Mouse (Mus musculus): ENCODE data around the gene Noc2l. TPM values are rescaled to one million over a fixed set of nuclear protein-coding genes. Genes with fewer than 3 reads are reported as not detected.

The Noc2l gene
- polyA plus RNA-seq, 1 experiment from 2014 or later = 102 TPM

- 0 out of 2 replicates have a peak, but pooled peaks have one; percentile 29 for ATAC-seq (replicated peaks; ENCODE audit: low FRiP score, low TSS enrichment, low read depth)
- no peaks in the 10 kb centered on the region for H3K27me3 ChIP-seq (replicated peaks; ENCODE audit: control insufficient read depth, insufficient read depth, low read length)
- peak overlapping the region; percentile 28 for H3K4me2 ChIP-seq (ENCODE audit: low read length)
- peaks cover 37% of the 10 kb centered on the region for H3K36me3 ChIP-seq (ENCODE audit: control insufficient read depth, insufficient read depth, low read length)
- no peaks in the 10 kb centered on the region for H3K9me3 ChIP-seq (ENCODE audit: control insufficient read depth, low read length)
- WGBS = 34% methylated on average over 18 of the region's 18 CpGs
- no peak for DNase-seq (ENCODE audit: low spot score)
- no peak overlapping the region for H3K4me3 ChIP-seq (ENCODE audit: low read depth, low read length)
- H3K27ac ChIP-seq (ENCODE audit: low read depth) = no peak overlapping the region
- H3K4me1 ChIP-seq (replicated peaks; ENCODE audit: control insufficient read depth, insufficient read depth, low read length) = peaks cover 8% of the 10 kb centered on the region; the same call in 1 of the 2 replicates
- H3K9ac ChIP-seq (ENCODE audit: low read length) = no peak overlapping the region
Observed at GRCm38 (mm10) chr4:156227752-156228392, 7.9 kb upstream of the Noc2l start.

- Histone ChIP-seq H3K4me2 (ENCODE audit: low read length) (peak overlapping the region; percentile 28), H3K4me1 (replicated peaks; ENCODE audit: control insufficient read depth, insufficient read depth, low read length) (peaks cover 10% of the 10 kb centered on the region; the same call in 1 of the 2 replicates), H3K4me3 (ENCODE audit: low read depth, low read length) (no peak overlapping the region), H3K9ac (ENCODE audit: low read length) (no peak overlapping the region), H3K36me3 (ENCODE audit: control insufficient read depth, insufficient read depth, low read length) (peaks cover 41% of the 10 kb centered on the region), H3K27me3 (replicated peaks; ENCODE audit: control insufficient read depth, insufficient read depth, low read length) (no peaks in the 10 kb centered on the region), H3K27ac (ENCODE audit: low read depth) (no peak overlapping the region), H3K9me3 (ENCODE audit: control insufficient read depth, low read length) (no peaks in the 10 kb centered on the region)
- DNase-seq (ENCODE audit: low spot score) (no peak), ATAC-seq (replicated peaks; ENCODE audit: low FRiP score, low TSS enrichment, low read depth) (peak; percentile 61)
- 20% methylated on average over 12 of the region's 12 CpGs for WGBS
Observed at GRCm38 (mm10) chr4:156228393-156229024, 7.3 kb upstream of the Noc2l start.

- peaks cover 61% of the 10 kb centered on the region for H3K36me3 ChIP-seq (ENCODE audit: control insufficient read depth, insufficient read depth, low read length)
- H3K27me3 ChIP-seq (replicated peaks; ENCODE audit: control insufficient read depth, insufficient read depth, low read length) = no peaks in the 10 kb centered on the region
- WGBS = 4% methylated on average over 17 of the region's 17 CpGs
- no peak for ATAC-seq (replicated peaks; ENCODE audit: low FRiP score, low TSS enrichment, low read depth)
- 0 out of 2 replicates have a peak, but pooled peaks cover 3% of the 10 kb centered on the region for H3K4me1 ChIP-seq (replicated peaks; ENCODE audit: control insufficient read depth, insufficient read depth, low read length)
- peak; percentile 73 for DNase-seq (ENCODE audit: low spot score)
- H3K9me3 ChIP-seq (ENCODE audit: control insufficient read depth, low read length) = no peaks in the 10 kb centered on the region
- H3K4me3 ChIP-seq (ENCODE audit: low read depth, low read length) = peak overlapping the region; percentile 91
- H3K27ac ChIP-seq (ENCODE audit: low read depth) = no peak overlapping the region
- peak overlapping the region; percentile 44 for H3K9ac ChIP-seq (ENCODE audit: low read length)
- peak overlapping the region; percentile 60 for H3K4me2 ChIP-seq (ENCODE audit: low read length)
Observed at GRCm38 (mm10) chr4:156234021-156234501, 1.7 kb upstream of the Noc2l start.

GRCm38 (mm10) chr4:156234701-156235213 lies 1.1 kb upstream of the Noc2l start, which contains the start of gene Plekhn1:
Plekhn1 (minus strand) TSS chr4:156234857.
- Histone ChIP-seq H3K4me1 (replicated peaks; ENCODE audit: control insufficient read depth, insufficient read depth, low read length) (0 out of 2 replicates have a peak, but pooled peaks cover 3% of the 10 kb centered on the region), H3K4me3 (ENCODE audit: low read depth, low read length) (peak within 1 kb of the TSS; percentile 91), H3K9ac (ENCODE audit: low read length) (peak within 1 kb of the TSS; percentile 77), H3K9me3 (ENCODE audit: control insufficient read depth, low read length) (no peaks in the 10 kb centered on the region), H3K27ac (ENCODE audit: low read depth) (peak within 1 kb of the TSS; percentile 95), H3K4me2 (ENCODE audit: low read length) (peak within 1 kb of the TSS; percentile 60), H3K27me3 (replicated peaks; ENCODE audit: control insufficient read depth, insufficient read depth, low read length) (no peaks in the 10 kb centered on the region), H3K36me3 (ENCODE audit: control insufficient read depth, insufficient read depth, low read length) (peaks cover 61% of the 10 kb centered on the region)
- ATAC-seq (replicated peaks; ENCODE audit: low FRiP score, low TSS enrichment, low read depth) (peak; percentile 28), DNase-seq (ENCODE audit: low spot score) (peak; percentile 86)
- under 1% methylated on average over 41 of the region's 48 CpGs for WGBS

GRCm38 (mm10) chr4:156235360-156235770 lies 445 bp upstream of the Noc2l start:
- Histone ChIP-seq H3K9ac (ENCODE audit: low read length) (peak overlapping the region; percentile 77), H3K4me1 (replicated peaks; ENCODE audit: control insufficient read depth, insufficient read depth, low read length) (0 out of 2 replicates have a peak, but pooled peaks cover 3% of the 10 kb centered on the region), H3K4me2 (ENCODE audit: low read length) (peak overlapping the region; percentile 60), H3K4me3 (ENCODE audit: low read depth, low read length) (peak overlapping the region; percentile 91), H3K27me3 (replicated peaks; ENCODE audit: control insufficient read depth, insufficient read depth, low read length) (no peaks in the 10 kb centered on the region), H3K9me3 (ENCODE audit: control insufficient read depth, low read length) (no peaks in the 10 kb centered on the region), H3K36me3 (ENCODE audit: control insufficient read depth, insufficient read depth, low read length) (peaks cover 61% of the 10 kb centered on the region), H3K27ac (ENCODE audit: low read depth) (peak overlapping the region; percentile 95)
- under 1% methylated on average over 15 of the region's 15 CpGs for WGBS
- peak; percentile 16; the same call in 1 of the 2 replicates for ATAC-seq (replicated peaks; ENCODE audit: low FRiP score, low TSS enrichment, low read depth)
- no peak for DNase-seq (ENCODE audit: low spot score)

- Histone ChIP-seq H3K4me2 (ENCODE audit: low read length) (peak overlapping the region; percentile 60), H3K27me3 (replicated peaks; ENCODE audit: control insufficient read depth, insufficient read depth, low read length) (no peaks in the 10 kb centered on the region), H3K4me1 (replicated peaks; ENCODE audit: control insufficient read depth, insufficient read depth, low read length) (0 out of 2 replicates have a peak, but pooled peaks cover 3% of the 10 kb centered on the region), H3K9me3 (ENCODE audit: control insufficient read depth, low read length) (no peaks in the 10 kb centered on the region), H3K27ac (ENCODE audit: low read depth) (peak overlapping the region; percentile 95; the same call in 1 of the 2 replicates), H3K4me3 (ENCODE audit: low read depth, low read length) (peak overlapping the region; percentile 91), H3K9ac (ENCODE audit: low read length) (peak overlapping the region; percentile 77), H3K36me3 (ENCODE audit: control insufficient read depth, insufficient read depth, low read length) (peaks cover 64% of the 10 kb centered on the region)
- WGBS = 26% methylated on average over 55 of the region's 60 CpGs
- peak; percentile 73 for DNase-seq (ENCODE audit: low spot score)
- ATAC-seq (replicated peaks; ENCODE audit: low FRiP score, low TSS enrichment, low read depth) = no peak
Observed at GRCm38 (mm10) chr4:156236651-156237447, 1.0 kb downstream of the Noc2l start.

GRCm38 (mm10) chr4:156249567-156249966 lies 13.8 kb downstream of the Noc2l start:
- Histone ChIP-seq H3K9me3 (ENCODE audit: control insufficient read depth, low read length) (no peaks in the 10 kb centered on the region), H3K27me3 (replicated peaks; ENCODE audit: control insufficient read depth, insufficient read depth, low read length) (peaks cover 22% of the 10 kb centered on the region), H3K9ac (ENCODE audit: low read length) (no peak overlapping the region), H3K36me3 (ENCODE audit: control insufficient read depth, insufficient read depth, low read length) (peaks cover 50% of the 10 kb centered on the region), H3K4me3 (ENCODE audit: low read depth, low read length) (no peak overlapping the region), H3K4me2 (ENCODE audit: low read length) (no peak overlapping the region), H3K4me1 (replicated peaks; ENCODE audit: control insufficient read depth, insufficient read depth, low read length) (0 out of 2 replicates have a peak, but pooled peaks cover 2% of the 10 kb centered on the region), H3K27ac (ENCODE audit: low read depth) (no peak overlapping the region)
- 0 out of 2 replicates have a peak, but pooled peaks have one; percentile 3 for ATAC-seq (replicated peaks; ENCODE audit: low FRiP score, low TSS enrichment, low read depth)
- no peak for DNase-seq (ENCODE audit: low spot score)
- 52% methylated on average over 11 of the region's 11 CpGs for WGBS

GRCm38 (mm10) chr4:156251081-156251480 lies 15.3 kb downstream of the Noc2l start:
- Histone ChIP-seq H3K4me2 (ENCODE audit: low read length) (no peak overlapping the region), H3K27ac (ENCODE audit: low read depth) (no peak overlapping the region), H3K9me3 (ENCODE audit: control insufficient read depth, low read length) (no peaks in the 10 kb centered on the region), H3K9ac (ENCODE audit: low read length) (no peak overlapping the region), H3K27me3 (replicated peaks; ENCODE audit: control insufficient read depth, insufficient read depth, low read length) (peaks cover 34% of the 10 kb centered on the region), H3K36me3 (ENCODE audit: control insufficient read depth, insufficient read depth, low read length) (peaks cover 35% of the 10 kb centered on the region), H3K4me3 (ENCODE audit: low read depth, low read length) (no peak overlapping the region), H3K4me1 (replicated peaks; ENCODE audit: control insufficient read depth, insufficient read depth, low read length) (peaks cover 10% of the 10 kb centered on the region; the same call in 1 of the 2 replicates)
- 65% methylated on average over 8 of the region's 8 CpGs for WGBS
- no peak for DNase-seq (ENCODE audit: low spot score)
- no peak for ATAC-seq (replicated peaks; ENCODE audit: low FRiP score, low TSS enrichment, low read depth)
